In the genomic region with DNA sequence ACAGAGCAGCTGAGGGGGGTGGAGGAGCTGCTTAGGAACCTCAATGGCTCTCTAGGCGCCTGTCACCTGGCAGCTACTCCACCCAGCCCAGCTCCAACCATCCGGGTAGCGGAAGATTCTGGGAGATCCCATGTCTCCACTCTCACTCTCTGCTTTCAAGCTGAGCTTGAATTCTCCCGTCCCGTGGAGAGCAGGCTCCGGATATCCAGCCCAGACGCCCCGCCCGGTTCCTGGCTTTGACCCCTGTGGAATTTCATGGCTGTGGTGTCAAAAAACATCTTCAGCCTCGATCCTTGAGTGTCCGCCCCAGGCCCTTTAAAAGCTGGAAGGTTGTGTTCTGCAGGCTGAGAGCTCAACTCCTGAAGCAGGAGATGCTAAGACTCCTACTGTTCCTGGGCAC, we compare ENCODE assay signal across 10 mouse cellular contexts. TPM values are rescaled to one million over a fixed set of nuclear protein-coding genes. Genes with fewer than 3 reads are reported as not detected.
DNase-seq lines count a peak whose midpoint lies in the region; ATAC-seq and TF ChIP-seq lines count a peak whose summit lies in the region.
"Had no signal": no experiment of that assay in that cellular context is flagged by ENCODE, and none has a peak within 500 bp of the region (broad histone marks: within the 10 kb centered on the region; RNA-seq: fewer than 3 reads in every experiment).

No protein-coding gene starts in this region.

- ATAC-seq in kidney, embryonic 15.5 days (replicated peaks; ENCODE audit: low FRiP score), result no peak
- ATAC-seq in embryonic facial prominence, embryonic 15.5 days (ENCODE audit: insufficient number of reproducible peaks, low FRiP score, low TSS enrichment, low read depth), result no peak
- ATAC-seq in heart, postnatal 0 days (ENCODE audit: insufficient read depth, low read depth), result no peak
- no peak for ATAC-seq in limb, embryonic 15.5 days (ENCODE audit: insufficient number of reproducible peaks, low FRiP score, low TSS enrichment, low read depth)
- no peak for ATAC-seq in cerebellum, adult (ENCODE audit: insufficient number of reproducible peaks, low FRiP score, low TSS enrichment)
- no peak for ATAC-seq in liver, postnatal 0 days

- H3K4me2 ChIP-seq in kidney, embryonic 15.5 days, result no peak overlapping the region
- H3K4me2 ChIP-seq in embryonic facial prominence, embryonic 15.5 days (replicated peaks), result no peak overlapping the region
- H3K4me2 ChIP-seq in heart, postnatal 0 days (ENCODE audit: low read depth, low read length), result 0 out of 2 replicates have a peak overlapping the region, but pooled peaks have one; percentile 23
- H3K4me2 ChIP-seq in limb, embryonic 15.5 days, result no peak overlapping the region
- no peak overlapping the region; the same call in 1 of the 2 replicates for H3K4me2 ChIP-seq in liver, postnatal 0 days (ENCODE audit: low read depth, low read length)

- no peaks in the 10 kb centered on the region for H3K27me3 ChIP-seq in kidney, embryonic 15.5 days
- no peaks in the 10 kb centered on the region for H3K27me3 ChIP-seq in embryonic facial prominence, embryonic 15.5 days
- no peaks in the 10 kb centered on the region for H3K27me3 ChIP-seq in heart, postnatal 0 days (ENCODE audit: control insufficient read depth, insufficient read depth, low read length)
- H3K27me3 ChIP-seq in limb, embryonic 15.5 days, result no peaks in the 10 kb centered on the region
- no peaks in the 10 kb centered on the region for H3K27me3 ChIP-seq in liver, postnatal 0 days (ENCODE audit: insufficient read depth, low read length)

- no peak overlapping the region for H3K27ac ChIP-seq in kidney, embryonic 15.5 days
- H3K27ac ChIP-seq in embryonic facial prominence, embryonic 15.5 days (replicated peaks), result 0 out of 2 replicates have a peak overlapping the region, but pooled peaks have one; percentile 2
- 0 out of 2 replicates have a peak overlapping the region, but pooled peaks have one; percentile 28 for H3K27ac ChIP-seq in heart, postnatal 0 days (ENCODE audit: low read depth)
- H3K27ac ChIP-seq in limb, embryonic 15.5 days, result peak overlapping the region; percentile 57
- H3K27ac ChIP-seq in liver, postnatal 0 days (ENCODE audit: low read depth), result no peak overlapping the region

- H3K4me3 ChIP-seq in kidney, embryonic 15.5 days (replicated peaks), result no peak overlapping the region
- H3K4me3 ChIP-seq in embryonic facial prominence, embryonic 15.5 days (replicated peaks), result no peak overlapping the region
- H3K4me3 ChIP-seq in heart, postnatal 0 days (ENCODE audit: low read depth, low read length), result no peak overlapping the region
- no peak overlapping the region for H3K4me3 ChIP-seq in limb, embryonic 15.5 days
- no peak overlapping the region for H3K4me3 ChIP-seq in liver, postnatal 0 days (ENCODE audit: low read depth, low read length)

- no peak for TF ChIP-seq EP300 in heart, postnatal 0 days (IDR thresholded peaks at IDR 0.05; ENCODE audit: low read depth)
- TF ChIP-seq EP300 in liver, postnatal 0 days (IDR thresholded peaks at IDR 0.05; ENCODE audit: low read depth), result no peak

- no peaks in the 10 kb centered on the region for H3K9me3 ChIP-seq in kidney, embryonic 15.5 days (replicated peaks)
- no peaks in the 10 kb centered on the region for H3K9me3 ChIP-seq in embryonic facial prominence, embryonic 15.5 days (replicated peaks)
- no peaks in the 10 kb centered on the region for H3K9me3 ChIP-seq in heart, postnatal 0 days (replicated peaks; ENCODE audit: control insufficient read depth, low read length)
- H3K9me3 ChIP-seq in limb, embryonic 15.5 days, result no peaks in the 10 kb centered on the region
- H3K9me3 ChIP-seq in liver, postnatal 0 days (ENCODE audit: low read length), result no peaks in the 10 kb centered on the region

- peaks cover 30% of the 10 kb centered on the region for H3K4me1 ChIP-seq in kidney, embryonic 15.5 days
- H3K4me1 ChIP-seq in embryonic facial prominence, embryonic 15.5 days, result peaks cover 25% of the 10 kb centered on the region
- peaks cover 42% of the 10 kb centered on the region for H3K4me1 ChIP-seq in heart, postnatal 0 days (ENCODE audit: control insufficient read depth, insufficient read depth)
- H3K4me1 ChIP-seq in limb, embryonic 15.5 days, result peaks cover 57% of the 10 kb centered on the region
- peaks cover 29% of the 10 kb centered on the region for H3K4me1 ChIP-seq in liver, postnatal 0 days (ENCODE audit: insufficient read depth)

- 50% methylated on average over 11 of the region's 11 CpGs for WGBS in kidney, embryonic 15.5 days
- 54% methylated on average over 11 of the region's 11 CpGs for WGBS in embryonic facial prominence, embryonic 15.5 days
- 39% methylated on average over 11 of the region's 11 CpGs for WGBS in heart, postnatal 0 days
- 54% methylated on average over 11 of the region's 11 CpGs for WGBS in limb, embryonic 15.5 days
- WGBS in liver, postnatal 0 days (ENCODE audit: insufficient replicate concordance), result 77% methylated on average over 11 of the region's 11 CpGs

- H3K9ac ChIP-seq in kidney, embryonic 15.5 days, result no peak overlapping the region
- no peak overlapping the region for H3K9ac ChIP-seq in embryonic facial prominence, embryonic 15.5 days
- H3K9ac ChIP-seq in heart, postnatal 0 days (replicated peaks; ENCODE audit: low read depth, low read length), result 0 out of 2 replicates have a peak overlapping the region, but pooled peaks have one; percentile 7
- H3K9ac ChIP-seq in limb, embryonic 15.5 days, result no peak overlapping the region
- no peak overlapping the region for H3K9ac ChIP-seq in liver, postnatal 0 days (replicated peaks)

- 0 out of 2 replicates have a peak, but pooled peaks cover 9% of the 10 kb centered on the region for H3K36me3 ChIP-seq in kidney, embryonic 15.5 days
- H3K36me3 ChIP-seq in embryonic facial prominence, embryonic 15.5 days, result peaks cover 10% of the 10 kb centered on the region; the same call in 1 of the 2 replicates
- no peaks in the 10 kb centered on the region for H3K36me3 ChIP-seq in heart, postnatal 0 days (replicated peaks; ENCODE audit: control insufficient read depth, insufficient read depth, low read length)
- H3K36me3 ChIP-seq in limb, embryonic 15.5 days, result peaks cover 11% of the 10 kb centered on the region
- H3K36me3 ChIP-seq in liver, postnatal 0 days (replicated peaks; ENCODE audit: insufficient read depth, low read length), result no peaks in the 10 kb centered on the region

- no peak for TF ChIP-seq CTCF in heart, postnatal 0 days (IDR thresholded peaks at IDR 0.05; ENCODE audit: low read depth)
- no peak for TF ChIP-seq CTCF in liver, postnatal 0 days (IDR thresholded peaks at IDR 0.05; ENCODE audit: low read depth)

- peak; percentile 40 for DNase-seq in kidney, adult 18-20 months
- DNase-seq in heart, postnatal 0 days (ENCODE audit: low spot score), result no peak
- DNase-seq in liver, postnatal 0 days, result no peak
- DNase-seq in thymus, postnatal 0 days (ENCODE audit: low spot score), result no peak

RNA-seq across cellular contexts. Expression of a gene that starts 10.0 kb away (rescaled TPM):
- polyA plus RNA-seq in kidney, embryonic 15.5 days (2015; fragmentation: Nextera tagmentation; extraction: Ambion mirVana), result 20.0 and 23.5 TPM in 2 replicates
- polyA plus RNA-seq in embryonic facial prominence, embryonic 15.5 days (2015; fragmentation: Nextera tagmentation; extraction: Ambion mirVana), result 27.6 and 28.1 TPM in 2 replicates
- 15.8 and 22.6 TPM in 2 replicates for total RNA-seq in heart, postnatal 0 days (2014; rRNA removed; ENCODE audit: low replicate concordance)
- polyA plus RNA-seq in heart, postnatal 0 days (2015; fragmentation: Nextera tagmentation; extraction: Ambion mirVana), result 7.1 and 8.7 TPM in 2 replicates
- 27.9 and 28.2 TPM in 2 replicates for polyA plus RNA-seq in limb, embryonic 15.5 days (2015; fragmentation: Nextera tagmentation; extraction: Ambion mirVana)
- 4.2 and 5.4 TPM in 2 replicates for polyA plus RNA-seq in liver, postnatal 0 days (2015; fragmentation: Nextera tagmentation; extraction: Ambion mirVana)
- 8.0 and 8.4 TPM in 2 replicates for polyA plus RNA-seq in thymus, postnatal 0 days (2015; fragmentation: Nextera tagmentation; extraction: Ambion mirVana)

RNA-seq across cellular contexts. Expression of a gene that starts 20.4 kb away (rescaled TPM):
- 5.9 and 6.0 TPM in 2 replicates for polyA plus RNA-seq in kidney, embryonic 15.5 days (2015; fragmentation: Nextera tagmentation; extraction: Ambion mirVana)
- 16.5 and 18.7 TPM in 2 replicates for polyA plus RNA-seq in embryonic facial prominence, embryonic 15.5 days (2015; fragmentation: Nextera tagmentation; extraction: Ambion mirVana)
- not detected in 2 replicates for total RNA-seq in heart, postnatal 0 days (2014; rRNA removed; ENCODE audit: low replicate concordance)
- not detected in 2 replicates for polyA plus RNA-seq in heart, postnatal 0 days (2015; fragmentation: Nextera tagmentation; extraction: Ambion mirVana)
- 6.9 and 9.6 TPM in 2 replicates for polyA plus RNA-seq in limb, embryonic 15.5 days (2015; fragmentation: Nextera tagmentation; extraction: Ambion mirVana)
- not detected in 2 replicates for polyA plus RNA-seq in liver, postnatal 0 days (2015; fragmentation: Nextera tagmentation; extraction: Ambion mirVana)
- polyA plus RNA-seq in thymus, postnatal 0 days (2015; fragmentation: Nextera tagmentation; extraction: Ambion mirVana), result 0.09 and 0.10 TPM in 2 replicates
- total RNA-seq: megakaryocyte-erythroid progenitor cell, adult 5-6 weeks; neutrophil, adult 5-6 weeks had no signal

RNA-seq across cellular contexts. Expression of a gene that starts 26.2 kb away (rescaled TPM):
- 21.1 and 24.1 TPM in 2 replicates for polyA plus RNA-seq in kidney, embryonic 15.5 days (2015; fragmentation: Nextera tagmentation; extraction: Ambion mirVana)
- polyA plus RNA-seq in embryonic facial prominence, embryonic 15.5 days (2015; fragmentation: Nextera tagmentation; extraction: Ambion mirVana), result 151 and 159 TPM in 2 replicates
- total RNA-seq in heart, postnatal 0 days (2014; rRNA removed; ENCODE audit: low replicate concordance), result not detected in 2 replicates
- 0.16 and 0.66 TPM in 2 replicates for polyA plus RNA-seq in heart, postnatal 0 days (2015; fragmentation: Nextera tagmentation; extraction: Ambion mirVana)
- polyA plus RNA-seq in limb, embryonic 15.5 days (2015; fragmentation: Nextera tagmentation; extraction: Ambion mirVana), result 91.2 and 97.7 TPM in 2 replicates
- polyA plus RNA-seq in liver, postnatal 0 days (2015; fragmentation: Nextera tagmentation; extraction: Ambion mirVana), result 0.07 and 0.38 TPM in 2 replicates
- 0.10 and 0.27 TPM in 2 replicates for polyA plus RNA-seq in thymus, postnatal 0 days (2015; fragmentation: Nextera tagmentation; extraction: Ambion mirVana)
- total RNA-seq: neutrophil, adult 5-6 weeks had no signal

RNA-seq across cellular contexts. Expression of a gene that starts 27.4 kb away (rescaled TPM):
- 17.9 and 21.0 TPM in 2 replicates for polyA plus RNA-seq in kidney, embryonic 15.5 days (2015; fragmentation: Nextera tagmentation; extraction: Ambion mirVana)
- 24.0 and 24.4 TPM in 2 replicates for polyA plus RNA-seq in embryonic facial prominence, embryonic 15.5 days (2015; fragmentation: Nextera tagmentation; extraction: Ambion mirVana)
- total RNA-seq in heart, postnatal 0 days (2014; rRNA removed; ENCODE audit: low replicate concordance), result 6.0 and 6.5 TPM in 2 replicates
- 6.0 and 6.9 TPM in 2 replicates for polyA plus RNA-seq in heart, postnatal 0 days (2015; fragmentation: Nextera tagmentation; extraction: Ambion mirVana)
- 22.2 and 22.4 TPM in 2 replicates for polyA plus RNA-seq in limb, embryonic 15.5 days (2015; fragmentation: Nextera tagmentation; extraction: Ambion mirVana)
- 2.6 and 2.7 TPM in 2 replicates for polyA plus RNA-seq in liver, postnatal 0 days (2015; fragmentation: Nextera tagmentation; extraction: Ambion mirVana)
- 7.4 and 8.0 TPM in 2 replicates for polyA plus RNA-seq in thymus, postnatal 0 days (2015; fragmentation: Nextera tagmentation; extraction: Ambion mirVana)

RNA-seq across cellular contexts. Expression of a gene that starts 39.8 kb away (rescaled TPM):
- polyA plus RNA-seq in kidney, embryonic 15.5 days (2015; fragmentation: Nextera tagmentation; extraction: Ambion mirVana), result 128 and 133 TPM in 2 replicates
- polyA plus RNA-seq in embryonic facial prominence, embryonic 15.5 days (2015; fragmentation: Nextera tagmentation; extraction: Ambion mirVana), result 155 and 174 TPM in 2 replicates
- total RNA-seq in heart, postnatal 0 days (2014; rRNA removed; ENCODE audit: low replicate concordance), result 121 and 145 TPM in 2 replicates
- polyA plus RNA-seq in heart, postnatal 0 days (2015; fragmentation: Nextera tagmentation; extraction: Ambion mirVana), result 139 and 146 TPM in 2 replicates
- polyA plus RNA-seq in limb, embryonic 15.5 days (2015; fragmentation: Nextera tagmentation; extraction: Ambion mirVana), result 136 and 149 TPM in 2 replicates
- 49.3 and 52.3 TPM in 2 replicates for polyA plus RNA-seq in liver, postnatal 0 days (2015; fragmentation: Nextera tagmentation; extraction: Ambion mirVana)
- 170 and 181 TPM in 2 replicates for polyA plus RNA-seq in thymus, postnatal 0 days (2015; fragmentation: Nextera tagmentation; extraction: Ambion mirVana)

Comparison
In these comparisons a context has a peak if more than half of its experiments do, and no peak if none do; other contexts are left out.
1. H3K27ac ChIP-seq: peak in embryonic facial prominence, embryonic 15.5 days (single experiment), heart, postnatal 0 days (single experiment) and limb, embryonic 15.5 days (single experiment); none in kidney, embryonic 15.5 days (single experiment) and liver, postnatal 0 days (single experiment).
2. RNA of a gene that starts 26.2 kb away (polyA plus RNA-seq): 151 to 159 TPM in embryonic facial prominence, embryonic 15.5 days, 91.2 to 97.7 TPM in limb, embryonic 15.5 days and 21.1 to 24.1 TPM in kidney, embryonic 15.5 days; 0.07 to 0.38 TPM in liver, postnatal 0 days, 0.10 to 0.27 TPM in thymus, postnatal 0 days and 0.16 to 0.66 TPM in heart, postnatal 0 days; every median in the first group is over 10 times any median in the second.